Mouse (Mus musculus): ENCODE measurements at regions not wholly inside any gene's neighbourhood (a gene's known extent, or its start where the extent isn't known, plus 50 kb on each side); places are given as distances from the start of the nearest gene placed in this dataset.
A peak's percentile ranks its signal among the peaks of the same experiment; 100 is the strongest.

DNA sequence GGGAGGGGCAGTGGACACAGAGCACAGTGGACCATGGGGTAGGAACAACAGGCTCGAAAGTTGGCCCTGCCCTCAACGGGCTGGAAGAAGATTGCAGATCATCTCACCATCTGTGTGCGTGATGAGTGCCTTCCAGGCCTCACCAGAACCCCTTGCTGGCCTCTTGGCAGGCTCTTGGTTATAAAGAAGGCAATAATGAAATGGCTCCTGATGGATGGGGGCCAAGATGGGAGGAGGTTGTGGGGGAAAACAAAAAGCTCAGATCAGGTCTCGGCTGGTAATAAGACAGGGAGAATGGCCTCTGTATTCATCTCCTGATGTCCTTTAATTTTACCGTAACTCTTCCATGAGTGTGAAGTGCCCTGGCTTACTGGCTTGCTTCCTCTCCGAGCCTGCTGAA, 189.1 kb downstream of the Dyrk2 start:
- intact Hi-C loops (cut with DNase I; ENCODE audit: low total_unique reads) = no loop called here
- no peak for DNase-seq

DNA sequence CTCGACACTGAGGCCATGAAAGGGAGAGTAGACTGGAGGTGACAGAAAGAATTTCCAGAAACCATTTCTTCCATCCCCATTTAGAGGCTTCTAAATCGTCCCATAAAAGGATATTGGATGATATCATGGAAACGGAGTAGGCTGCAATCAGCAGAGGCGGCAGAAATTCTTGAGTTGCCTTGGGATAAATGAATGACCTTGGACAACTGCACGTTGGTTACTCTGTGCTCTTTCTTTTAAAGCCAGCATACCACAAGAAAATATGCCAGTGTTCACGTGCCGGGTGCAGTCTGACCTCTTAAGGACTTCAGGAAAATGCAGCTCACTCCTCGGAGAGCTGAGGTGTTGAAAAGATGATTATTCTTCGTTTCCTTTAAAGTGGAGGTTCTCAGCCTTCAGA, 186.7 kb downstream of the Dyrk2 start:
- no peak for DNase-seq
- intact Hi-C loops (cut with DNase I; ENCODE audit: low total_unique reads) = no loop called here

DNA sequence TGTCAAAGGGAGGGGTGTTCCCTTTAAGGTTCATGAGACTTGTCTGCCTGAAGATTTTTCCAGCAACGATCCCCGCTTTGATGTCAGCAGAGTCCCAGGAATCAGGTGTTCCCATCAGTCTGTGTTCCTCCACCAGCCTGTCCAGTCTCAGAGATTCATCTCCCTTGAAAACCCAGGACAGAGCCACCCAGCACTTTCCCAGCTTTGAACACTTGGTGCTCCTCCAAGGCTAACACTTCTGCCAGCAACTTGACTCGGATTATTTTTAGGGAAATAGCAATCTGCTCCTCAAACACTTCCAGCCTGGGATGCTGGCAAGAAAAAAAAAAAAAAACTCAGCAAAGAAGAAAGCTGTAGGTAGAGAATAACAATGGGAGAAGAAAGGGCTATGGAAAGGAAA, 170.7 kb downstream of the Dyrk2 start:
- intact Hi-C loops (cut with DNase I; ENCODE audit: low total_unique reads) = no loop called here

DNA sequence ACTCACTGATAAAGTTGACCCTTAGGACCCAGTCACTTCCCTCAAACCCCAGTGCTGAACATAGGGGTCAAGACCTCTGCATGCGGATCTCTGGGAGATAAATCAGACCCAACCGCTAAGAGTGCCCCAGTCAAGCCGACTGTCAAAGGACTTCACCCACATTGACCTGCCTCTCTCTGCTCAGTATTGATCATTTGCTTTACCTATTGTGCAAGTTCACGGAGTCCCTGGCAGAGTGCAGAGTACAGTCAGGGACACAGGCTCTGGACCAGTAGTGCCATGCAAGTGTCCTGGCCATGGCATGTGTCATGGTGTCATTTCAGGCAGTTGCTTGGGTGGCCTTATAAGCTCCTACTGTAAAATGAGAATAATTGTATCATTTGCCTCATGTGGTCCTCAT, 169.9 kb downstream of the Dyrk2 start:
- intact Hi-C loops (cut with DNase I; ENCODE audit: low total_unique reads) = no loop called here
- DNase-seq = no peak

More for the DNA sequence above, 170.7 kb downstream of the Dyrk2 start:
- no peak for DNase-seq

DNA sequence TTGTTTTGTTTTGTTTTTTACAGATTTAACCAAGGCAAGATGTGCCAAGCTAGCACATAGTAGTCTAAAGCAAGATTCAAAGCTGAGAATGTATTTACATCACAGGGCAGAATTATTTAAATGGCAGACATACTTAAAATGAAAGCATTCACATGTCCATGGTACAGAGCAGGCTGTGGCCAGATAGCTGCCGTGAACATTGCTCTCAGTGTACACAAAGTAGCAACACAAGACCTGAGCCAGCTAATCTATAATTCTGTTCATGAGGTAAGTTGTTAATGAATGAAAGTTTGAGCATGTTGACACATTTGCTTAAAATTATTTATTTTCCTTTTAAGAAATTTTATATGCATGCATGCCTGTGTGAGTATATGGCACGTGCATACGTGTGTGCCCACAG, 164.0 kb downstream of the Dyrk2 start:
- intact Hi-C loops (cut with DNase I; ENCODE audit: low total_unique reads) = no loop called here
- no peak for DNase-seq

DNA sequence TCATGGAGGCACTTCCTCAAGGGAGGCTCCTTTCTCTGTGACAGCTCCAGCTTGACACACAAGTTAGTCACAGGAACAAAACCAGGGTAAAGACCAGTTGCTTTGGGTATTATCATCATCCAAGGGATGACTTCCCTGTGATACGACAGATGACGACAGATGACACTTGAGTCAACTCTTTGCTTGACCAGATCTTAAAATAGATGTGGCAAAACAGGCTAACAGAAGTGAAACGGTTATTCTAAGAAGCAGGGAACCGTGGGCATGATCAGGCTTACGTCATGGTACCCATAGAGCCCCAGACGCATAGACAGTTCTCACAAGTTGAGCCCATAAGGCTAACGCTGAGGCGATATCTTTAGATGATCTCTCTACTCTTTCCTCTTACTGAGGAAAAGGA, 160.3 kb downstream of the Dyrk2 start:
- intact Hi-C loops (cut with DNase I; ENCODE audit: low total_unique reads) = no loop called here
- no peak for DNase-seq

DNA sequence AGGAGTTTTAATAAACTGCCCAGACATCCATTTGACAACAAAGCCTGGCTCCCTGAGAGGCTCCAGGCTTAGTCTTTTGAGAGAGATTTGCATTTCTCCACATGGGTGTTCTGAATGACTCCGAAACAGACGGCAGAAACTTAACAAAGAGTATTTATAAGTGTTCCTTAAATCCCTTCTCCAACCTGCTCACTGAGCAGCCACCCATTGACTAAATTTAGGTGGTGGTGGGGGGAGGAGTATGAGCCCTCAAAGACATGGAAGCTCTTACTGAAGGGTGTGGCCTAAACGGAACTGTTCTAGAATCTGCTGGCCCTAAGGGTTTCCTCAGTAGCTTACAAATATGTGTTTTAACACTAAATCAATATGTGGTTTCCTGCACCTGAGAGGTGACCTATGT, 158.5 kb downstream of the Dyrk2 start:
- no peak for DNase-seq
- intact Hi-C loops (cut with DNase I; ENCODE audit: low total_unique reads) = no loop called here

DNA sequence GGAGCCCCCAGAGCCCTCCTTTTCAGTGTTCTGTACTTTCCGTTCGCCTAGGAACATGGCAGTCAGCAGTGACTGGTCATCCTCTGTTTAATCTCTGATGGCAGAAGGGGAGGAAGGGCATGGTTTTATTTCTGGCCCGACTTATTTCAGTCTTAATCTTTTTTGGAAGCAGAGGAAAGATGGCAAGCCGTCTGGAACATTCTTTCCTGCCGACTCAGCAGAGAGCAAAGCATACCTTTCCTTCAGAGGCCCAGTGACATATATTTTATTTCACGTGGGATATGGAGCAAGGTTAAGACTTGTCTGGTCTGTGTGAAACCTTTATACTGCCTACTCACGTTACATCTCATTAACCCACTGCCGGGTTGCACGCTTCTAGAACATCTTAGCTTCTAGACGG, 158.1 kb downstream of the Dyrk2 start:
- DNase-seq = no peak
- intact Hi-C loops (cut with DNase I; ENCODE audit: low total_unique reads) = no loop called here

DNA sequence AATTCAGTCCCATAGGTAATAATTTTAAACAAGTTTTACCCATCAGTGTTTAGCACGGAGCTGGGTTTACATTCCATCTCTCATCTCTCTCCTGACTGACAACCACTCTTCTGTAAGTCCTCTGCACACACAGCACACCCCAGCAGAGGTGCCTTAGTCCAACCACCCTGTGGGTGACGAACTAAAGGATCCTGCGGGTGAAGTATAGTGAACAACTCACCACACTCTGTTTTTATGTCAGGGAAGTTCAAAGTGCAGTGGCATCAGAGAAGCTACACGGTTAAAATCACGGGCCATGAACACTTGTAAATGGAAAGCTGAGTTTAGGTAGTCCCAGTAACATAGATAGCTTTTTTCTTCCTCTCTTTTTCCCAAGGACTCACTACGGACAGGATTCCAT, 157.1 kb downstream of the Dyrk2 start:
- DNase-seq = no peak
- intact Hi-C loops (cut with DNase I; ENCODE audit: low total_unique reads) = no loop called here

DNA sequence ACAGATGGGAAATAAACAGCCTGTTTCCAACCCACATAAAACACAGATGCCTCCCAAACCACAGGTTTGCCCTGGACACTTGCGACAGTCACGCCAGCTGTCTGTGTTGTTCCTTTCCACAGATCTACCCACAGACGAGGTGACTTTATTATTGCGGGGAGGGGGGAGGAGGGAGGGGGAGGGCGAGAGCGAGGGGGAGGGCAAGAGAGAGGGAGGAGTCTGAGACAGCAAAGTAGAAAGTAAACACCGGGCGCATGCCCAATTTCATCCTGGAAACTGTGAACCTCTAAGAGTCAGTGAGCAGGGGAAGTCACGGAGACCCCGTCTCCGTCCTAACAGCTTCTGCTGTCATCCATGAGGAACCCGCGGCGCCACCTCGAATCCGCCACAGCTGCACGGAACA, 155.8 kb downstream of the Dyrk2 start:
- intact Hi-C loops (cut with DNase I; ENCODE audit: low total_unique reads) = no loop called here
- no peak for DNase-seq

DNA sequence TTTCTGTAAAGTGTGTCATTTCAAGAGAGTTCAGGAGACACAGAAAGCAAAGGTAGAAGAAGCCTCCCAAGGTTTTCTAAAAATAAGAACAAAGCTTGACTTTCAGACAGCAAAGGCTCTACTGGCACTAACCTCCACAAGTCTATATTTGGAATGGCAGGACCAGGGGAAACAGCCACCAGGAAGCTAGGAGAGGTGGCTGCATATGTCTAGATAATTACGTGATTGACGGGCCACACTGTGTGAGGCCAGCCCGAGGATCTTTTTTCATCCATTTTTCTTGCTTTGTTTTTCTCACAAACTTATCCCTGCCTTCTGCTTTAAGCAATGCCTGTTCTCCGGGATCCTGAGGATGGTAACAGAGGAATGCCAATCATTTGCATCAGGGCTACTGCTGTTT, 155.4 kb downstream of the Dyrk2 start:
- intact Hi-C loops (cut with DNase I; ENCODE audit: low total_unique reads) = no loop called here
- no peak for DNase-seq

DNA sequence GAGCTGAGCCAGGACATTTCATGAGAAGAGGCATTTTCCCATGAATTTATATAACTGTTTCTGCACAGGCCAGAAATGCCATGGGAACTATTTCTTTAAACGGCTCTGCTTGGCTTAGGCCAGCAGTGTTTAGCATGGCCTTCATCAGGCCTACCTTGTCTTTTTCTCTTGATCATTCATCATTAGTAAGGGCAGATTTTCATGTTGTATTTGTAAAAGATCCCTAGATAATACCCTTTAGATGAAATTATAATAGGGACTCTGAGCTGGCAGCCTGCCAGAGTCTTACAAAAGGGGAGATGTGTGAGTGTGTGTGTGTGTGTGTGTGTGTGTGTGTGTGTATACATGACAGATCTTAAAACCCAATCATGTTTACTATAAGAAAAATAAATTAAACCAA, 149.4 kb downstream of the Dyrk2 start:
- intact Hi-C loops (cut with DNase I; ENCODE audit: low total_unique reads) = no loop called here
- no peak for DNase-seq

DNA sequence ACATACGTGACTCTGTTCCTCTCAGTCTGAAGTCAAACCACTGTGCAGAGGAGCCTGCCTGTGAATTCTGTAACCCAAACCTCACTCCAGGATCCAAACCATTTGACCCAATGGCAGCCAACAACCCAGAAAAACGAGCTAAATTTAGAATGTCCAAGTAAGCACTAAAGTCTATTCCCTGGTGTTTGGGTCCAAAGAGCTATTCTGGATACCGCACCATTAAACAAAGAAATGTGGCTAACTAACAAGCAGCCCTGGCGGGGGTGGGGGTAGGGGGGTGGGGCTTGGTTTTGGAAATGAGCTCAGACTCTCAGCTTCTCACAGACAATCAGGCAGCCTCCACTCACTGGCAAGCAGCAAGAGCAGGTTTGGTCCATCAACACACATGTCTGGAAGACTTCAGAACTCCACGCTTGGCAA, 147.9 kb downstream of the Dyrk2 start:
- DNase-seq = peak; percentile 31
- intact Hi-C loops (cut with DNase I; ENCODE audit: low total_unique reads) = no loop called here

DNA sequence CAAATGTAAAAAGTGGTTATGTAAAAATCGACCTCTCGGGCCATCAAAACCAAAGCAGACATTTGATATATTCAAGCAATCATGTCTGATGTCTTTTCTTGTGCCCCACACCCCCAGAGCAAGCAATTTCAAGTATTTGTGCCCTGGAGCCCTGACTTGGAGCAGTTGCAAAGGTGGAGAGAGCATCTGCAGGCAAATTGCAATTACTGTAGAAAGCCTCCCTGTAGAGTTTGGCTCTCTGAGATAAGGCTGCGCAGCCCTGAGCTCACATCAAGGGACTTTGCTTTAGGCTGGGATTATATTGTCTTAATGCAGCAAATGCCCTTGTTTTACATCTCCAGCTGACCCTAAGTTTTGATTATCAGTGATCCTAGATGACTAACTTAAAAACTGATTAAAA, 147.3 kb downstream of the Dyrk2 start:
- intact Hi-C loops (cut with DNase I; ENCODE audit: low total_unique reads) = no loop called here
- no peak for DNase-seq

DNA sequence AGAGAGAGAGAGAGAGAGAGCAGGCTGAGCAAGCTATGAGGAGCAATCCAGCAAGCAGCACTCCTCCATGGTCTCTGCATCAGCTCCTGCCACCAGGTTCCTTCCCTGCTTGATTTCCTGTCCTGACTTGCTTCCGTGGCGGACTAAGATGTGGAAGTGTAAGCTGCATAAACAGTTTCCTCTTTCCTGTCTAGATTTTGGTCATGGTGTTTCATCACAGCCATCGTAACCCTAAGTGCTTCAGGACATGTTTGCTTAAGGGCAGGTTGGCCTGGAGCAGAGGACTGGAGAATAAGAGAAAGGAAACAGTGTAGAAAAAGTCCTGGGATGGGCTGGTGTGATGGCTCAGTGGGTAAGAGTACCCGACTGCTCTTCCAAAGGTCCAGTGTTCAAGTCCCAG, 133.9 kb downstream of the Dyrk2 start:
- DNase-seq = no peak
- intact Hi-C loops (cut with DNase I; ENCODE audit: low total_unique reads) = no loop called here

DNA sequence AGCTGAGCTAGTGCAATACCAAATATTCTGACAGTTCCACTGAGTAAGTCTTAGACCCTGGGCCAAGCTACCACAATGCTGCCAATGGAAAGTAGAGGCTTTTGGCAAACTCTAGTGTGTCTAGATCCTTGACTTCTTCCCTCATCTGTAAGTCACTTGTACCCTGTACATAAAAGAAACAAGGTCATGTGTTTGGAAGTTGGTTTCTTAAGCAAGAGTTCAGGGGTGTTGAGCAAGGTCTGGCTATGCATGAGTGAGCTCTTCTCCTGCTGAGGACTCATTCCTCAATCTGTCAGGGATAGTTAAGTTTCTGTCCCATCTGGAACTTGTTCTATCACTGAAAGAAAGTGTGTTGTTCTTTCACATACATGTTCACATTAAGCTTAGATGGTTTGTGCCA, 132.9 kb downstream of the Dyrk2 start:
- DNase-seq = no peak
- intact Hi-C loops (cut with DNase I; ENCODE audit: low total_unique reads) = no loop called here

DNA sequence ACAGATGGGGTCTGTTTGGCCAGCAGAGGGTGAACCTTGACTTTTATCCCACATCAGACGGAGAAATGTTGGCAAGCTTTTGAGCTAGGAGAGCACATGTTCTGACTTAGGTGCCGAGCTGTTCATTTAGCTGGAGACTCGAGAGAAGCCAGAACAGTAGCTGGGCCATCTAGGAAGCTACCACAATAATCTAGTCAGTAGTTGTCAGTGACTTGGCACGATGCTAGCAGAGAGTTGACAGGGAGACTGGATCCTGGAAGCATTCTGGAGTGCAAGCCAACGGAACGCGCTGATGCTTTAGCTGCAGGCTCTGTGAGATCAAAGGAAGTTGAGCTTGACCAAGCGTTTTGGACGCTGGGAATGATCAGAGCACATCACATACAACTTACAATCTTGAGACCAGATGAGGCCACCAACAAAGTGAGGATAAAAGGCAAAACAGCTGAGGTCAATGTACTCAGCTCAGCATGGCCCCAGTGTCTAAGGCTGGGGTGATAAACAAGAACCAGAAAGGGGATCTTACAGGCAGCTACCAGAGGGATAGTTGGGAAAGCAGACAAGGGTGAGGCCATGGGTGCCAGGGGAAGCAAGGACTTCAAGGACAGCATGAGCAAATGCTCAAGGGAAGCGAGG, 130.0 kb downstream of the Dyrk2 start:
- intact Hi-C loops (cut with DNase I; ENCODE audit: low total_unique reads) = no loop called here
- no peak for DNase-seq

DNA sequence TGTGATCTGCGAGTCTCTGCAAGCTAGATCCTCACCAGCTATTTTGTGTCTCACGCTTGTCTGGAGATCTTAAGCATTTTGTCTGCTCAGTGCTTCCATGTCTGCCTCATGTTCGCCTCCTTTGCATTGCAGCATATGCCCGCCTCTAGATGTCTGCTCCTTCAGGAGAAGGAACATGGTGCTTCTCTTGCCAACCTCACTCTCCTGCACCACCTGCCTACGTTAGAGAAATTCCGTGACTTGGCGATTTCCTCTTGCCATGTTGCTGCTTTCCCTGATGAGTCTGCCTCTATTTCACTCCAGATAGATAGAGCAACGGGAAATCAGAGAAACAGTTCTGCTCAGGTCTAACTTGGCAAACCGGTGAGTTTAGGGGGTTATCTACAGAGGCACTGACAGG, 126.2 kb downstream of the Dyrk2 start:
- intact Hi-C loops (cut with DNase I; ENCODE audit: low total_unique reads) = no loop called here
- no peak for DNase-seq

DNA sequence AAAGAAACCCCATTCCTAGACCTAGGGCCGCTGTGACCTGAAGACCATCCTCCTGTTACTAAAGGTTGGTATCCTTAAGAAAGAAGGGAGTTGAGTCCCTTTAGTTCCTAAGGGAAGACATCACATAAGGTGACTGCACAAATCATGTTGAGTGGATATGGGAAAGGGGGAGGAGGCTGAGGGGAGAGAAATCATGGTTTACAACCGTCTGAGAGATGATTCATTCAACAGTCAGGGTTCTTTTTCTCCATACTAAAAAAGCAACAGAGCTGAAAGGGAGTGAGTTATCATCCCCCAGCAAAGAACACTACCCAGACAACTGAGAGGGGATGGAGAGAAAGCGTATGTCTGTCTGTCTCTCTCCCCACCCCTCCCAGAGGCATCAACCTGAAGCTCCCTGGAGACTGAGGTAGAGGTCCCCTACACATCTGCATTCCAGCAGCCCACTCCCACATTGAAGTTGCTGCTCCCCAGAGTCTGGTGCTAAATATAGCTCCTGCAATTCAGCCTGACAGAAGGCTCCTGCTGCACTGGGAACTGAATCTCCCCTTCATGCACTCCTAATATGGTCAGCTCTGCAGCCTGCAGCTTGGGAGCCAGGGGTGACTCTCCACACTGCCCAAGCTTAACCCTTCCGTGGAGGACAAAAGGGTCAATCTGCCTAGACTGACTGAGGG, 123.2 kb downstream of the Dyrk2 start:
- intact Hi-C loops (cut with DNase I; ENCODE audit: low total_unique reads) = no loop called here
- peak; percentile 29 for DNase-seq

DNA sequence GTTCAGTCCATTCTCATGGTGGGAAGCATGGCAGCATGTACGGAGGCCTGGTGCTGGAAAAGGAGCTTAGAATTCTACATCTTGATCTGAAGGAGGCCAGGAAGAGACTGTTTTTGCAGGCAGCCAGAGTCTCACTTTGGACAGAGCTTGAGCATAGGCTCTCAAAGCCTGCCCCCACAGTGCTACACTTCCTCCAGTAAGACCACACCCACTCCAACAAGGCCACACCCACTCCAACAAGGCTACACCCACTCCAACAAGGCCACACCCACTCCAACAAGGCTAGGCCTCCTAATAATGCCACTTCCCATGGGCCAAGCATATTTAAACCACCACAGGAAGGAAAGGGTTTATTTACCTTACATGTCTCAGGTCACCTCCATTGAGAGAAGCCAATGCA, 121.0 kb downstream of the Dyrk2 start:
- no peak for DNase-seq
- intact Hi-C loops (cut with DNase I; ENCODE audit: low total_unique reads) = no loop called here

DNA sequence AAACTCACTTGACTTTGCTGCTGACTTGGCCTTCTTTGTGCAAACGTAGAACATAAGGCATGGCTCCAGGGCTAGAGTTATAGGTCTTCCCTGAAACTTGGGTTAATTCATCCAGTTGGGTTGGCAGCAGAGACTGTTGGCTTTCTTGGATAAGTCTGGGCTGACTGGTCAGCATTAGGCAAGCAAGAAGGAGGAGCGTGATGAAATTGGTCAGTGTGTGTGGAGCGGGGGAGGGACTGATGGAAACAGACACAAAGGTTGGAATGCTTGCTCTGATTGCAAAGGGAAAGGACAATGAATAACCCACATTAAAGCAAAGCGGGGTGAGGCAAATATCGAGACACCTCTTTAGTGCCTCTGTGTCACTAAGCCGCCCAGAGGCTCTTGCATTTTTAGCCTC, 120.3 kb downstream of the Dyrk2 start:
- DNase-seq = no peak
- intact Hi-C loops (cut with DNase I; ENCODE audit: low total_unique reads) = no loop called here

DNA sequence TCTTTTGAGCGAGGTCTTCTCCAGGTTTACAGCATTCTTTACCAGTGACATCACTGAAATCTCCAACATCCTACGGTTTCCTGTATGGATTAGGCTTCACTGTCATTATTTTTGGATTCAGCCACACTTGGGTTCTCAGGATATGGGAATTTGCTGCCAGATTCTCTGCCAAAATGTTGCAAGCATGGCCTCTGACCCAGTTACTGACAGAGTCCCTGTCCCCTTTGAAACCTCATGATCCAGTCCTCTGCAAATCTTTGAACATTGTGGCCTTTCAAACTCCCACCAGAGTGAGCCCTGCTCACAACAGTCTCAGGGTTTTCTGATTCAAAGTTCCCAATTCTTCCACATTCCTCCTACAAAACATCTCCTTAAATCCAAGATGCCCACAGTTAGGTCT, 118.9 kb downstream of the Dyrk2 start:
- intact Hi-C loops (cut with DNase I; ENCODE audit: low total_unique reads) = no loop called here
- DNase-seq = no peak
